Mouse (Mus musculus): Measurements from ENCODE around the gene Rbfox1. TPM values are rescaled to one million over a fixed set of nuclear protein-coding genes. Genes with fewer than 3 reads are reported as not detected.

The Rbfox1 gene
- polyA plus RNA-seq, 1 experiment from 2014 or later = 2.7 TPM

DNA sequence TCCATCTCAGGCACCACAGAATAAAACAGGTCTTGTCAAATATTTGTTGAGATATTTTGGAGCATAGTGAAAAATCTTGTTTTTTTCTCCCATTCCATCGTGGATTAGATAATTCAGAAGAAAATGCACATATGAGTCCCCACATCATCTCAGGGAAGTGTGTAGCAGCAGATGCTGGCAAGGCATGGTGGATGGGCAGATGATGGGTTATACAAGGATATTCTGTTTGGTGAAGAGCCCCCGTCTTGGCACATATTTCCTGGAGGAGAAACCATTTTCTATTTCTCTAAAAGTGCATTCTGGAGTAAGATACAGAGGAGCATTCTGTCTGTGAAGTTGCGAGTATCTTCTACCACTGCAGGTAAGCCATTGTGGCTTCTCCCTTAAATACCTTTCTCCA, 495.8 kb downstream of the Rbfox1 start:
- H3K9me3 ChIP-seq (ENCODE audit: control insufficient read depth, low read depth, low read length) = no peaks in the 10 kb centered on the region
- no peak for ATAC-seq (ENCODE audit: insufficient number of reproducible peaks, insufficient read depth, low FRiP score, low read depth)
- no peak overlapping the region for H3K9ac ChIP-seq (replicated peaks; ENCODE audit: low read depth, low read length)
- no peaks in the 10 kb centered on the region for H3K36me3 ChIP-seq (ENCODE audit: control insufficient read depth, insufficient read depth, low read length)
- H3K4me1 ChIP-seq (ENCODE audit: control insufficient read depth, insufficient read depth, low read length) = no peaks in the 10 kb centered on the region
- no peak overlapping the region for H3K4me3 ChIP-seq (ENCODE audit: low read depth, low read length)
- no peaks in the 10 kb centered on the region for H3K27me3 ChIP-seq (ENCODE audit: control insufficient read depth, insufficient read depth, low read length)
- 84% methylated on average over 3 of the region's 3 CpGs for WGBS
- H3K4me2 ChIP-seq (replicated peaks; ENCODE audit: low read depth, low read length) = no peak overlapping the region
- H3K27ac ChIP-seq (ENCODE audit: low read length) = no peak overlapping the region

DNA sequence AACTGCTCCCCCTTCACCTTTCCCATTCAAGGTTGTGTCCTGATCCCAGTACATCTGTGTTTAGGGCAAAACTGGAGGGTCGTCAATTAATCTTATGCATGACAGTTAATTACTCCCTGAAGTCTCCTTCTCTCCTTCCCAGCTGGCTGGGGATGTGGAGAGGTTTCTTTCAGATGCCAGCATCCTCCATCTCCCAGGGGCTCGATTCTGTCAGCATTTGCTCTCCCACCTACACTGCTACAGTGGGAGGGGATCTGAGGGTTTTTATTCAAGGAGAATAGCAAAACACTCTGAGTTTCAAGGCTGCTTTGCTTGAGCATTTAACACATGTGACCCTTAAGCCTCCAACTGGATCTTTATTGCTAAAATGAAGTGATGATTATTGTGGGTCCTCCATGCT, 496.4 kb downstream of the Rbfox1 start:
- no peaks in the 10 kb centered on the region for H3K4me1 ChIP-seq (ENCODE audit: control insufficient read depth, insufficient read depth, low read length)
- H3K9ac ChIP-seq (replicated peaks; ENCODE audit: low read depth, low read length) = no peak overlapping the region

DNA sequence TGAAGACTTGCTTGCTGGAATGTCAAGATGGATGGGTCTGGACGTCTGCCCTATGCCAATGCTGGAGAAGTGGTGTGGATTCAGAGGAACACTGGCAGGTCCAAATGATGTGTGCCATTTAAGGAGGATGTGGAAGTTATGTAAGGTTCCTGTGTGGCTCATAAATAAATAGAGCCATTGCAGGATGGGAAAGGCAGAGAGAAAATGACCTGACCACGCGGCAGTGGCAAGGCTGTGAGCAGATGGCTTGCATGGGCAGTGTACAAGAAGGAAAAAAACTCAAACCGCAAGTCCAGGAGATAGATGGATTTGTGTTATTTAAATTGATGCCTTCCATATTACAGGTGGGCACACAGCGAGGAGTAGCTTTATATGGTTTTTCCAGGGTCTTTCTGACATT, 497.6 kb downstream of the Rbfox1 start:
- H3K27me3 ChIP-seq (ENCODE audit: control insufficient read depth, insufficient read depth, low read length) = no peaks in the 10 kb centered on the region
- H3K36me3 ChIP-seq (ENCODE audit: control insufficient read depth, insufficient read depth, low read length) = no peaks in the 10 kb centered on the region
- no peak overlapping the region for H3K27ac ChIP-seq (ENCODE audit: low read length)
- 87% methylated on average over 5 of the region's 5 CpGs for WGBS
- no peak overlapping the region for H3K4me3 ChIP-seq (ENCODE audit: low read depth, low read length)
- ATAC-seq (ENCODE audit: insufficient number of reproducible peaks, insufficient read depth, low FRiP score, low read depth) = no peak
- no peak overlapping the region for H3K4me2 ChIP-seq (replicated peaks; ENCODE audit: low read depth, low read length)
- no peaks in the 10 kb centered on the region for H3K9me3 ChIP-seq (ENCODE audit: control insufficient read depth, low read depth, low read length)
- H3K4me1 ChIP-seq (ENCODE audit: control insufficient read depth, insufficient read depth, low read length) = no peaks in the 10 kb centered on the region
- no peak overlapping the region for H3K9ac ChIP-seq (replicated peaks; ENCODE audit: low read depth, low read length)

More for the DNA sequence above, 496.4 kb downstream of the Rbfox1 start:
- H3K27ac ChIP-seq (ENCODE audit: low read length) = no peak overlapping the region
- H3K36me3 ChIP-seq (ENCODE audit: control insufficient read depth, insufficient read depth, low read length) = no peaks in the 10 kb centered on the region
- H3K9me3 ChIP-seq (ENCODE audit: control insufficient read depth, low read depth, low read length) = no peaks in the 10 kb centered on the region
- ATAC-seq (ENCODE audit: insufficient number of reproducible peaks, insufficient read depth, low FRiP score, low read depth) = no peak
- no peak overlapping the region for H3K4me2 ChIP-seq (replicated peaks; ENCODE audit: low read depth, low read length)
- WGBS = 61% methylated on average over 2 of the region's 2 CpGs
- no peak overlapping the region for H3K4me3 ChIP-seq (ENCODE audit: low read depth, low read length)
- H3K27me3 ChIP-seq (ENCODE audit: control insufficient read depth, insufficient read depth, low read length) = no peaks in the 10 kb centered on the region

DNA sequence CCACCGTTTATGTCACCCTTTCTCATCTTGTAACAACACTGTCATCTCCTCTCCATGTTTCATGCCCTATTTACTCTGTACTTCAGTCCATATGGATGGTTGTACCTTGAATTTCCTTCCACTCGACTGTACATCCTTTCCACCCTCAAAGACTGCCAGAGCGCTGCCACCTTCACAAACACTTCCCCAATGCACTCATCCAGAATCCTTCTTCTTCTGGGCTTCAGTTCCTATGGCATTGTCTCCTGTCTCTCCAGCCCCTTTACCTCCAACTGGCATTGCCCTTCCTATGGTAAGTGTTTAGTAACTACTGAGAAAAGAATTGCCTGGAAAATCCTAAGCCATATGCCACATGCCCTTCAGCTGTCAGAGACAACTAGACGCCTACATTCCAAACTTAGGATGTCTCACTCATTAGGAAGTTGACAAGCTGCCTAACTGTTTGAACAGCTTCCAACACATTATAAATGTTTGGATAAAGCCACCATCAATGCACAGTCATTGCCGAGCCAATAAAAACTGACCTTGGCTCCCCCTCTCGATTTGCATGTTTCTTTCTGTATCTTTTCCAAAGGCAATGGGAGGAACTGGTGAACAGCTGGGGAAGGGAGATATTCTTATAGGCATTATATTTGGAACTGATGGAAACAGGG, 505.2 kb downstream of the Rbfox1 start:
- no peak for ATAC-seq (ENCODE audit: insufficient number of reproducible peaks, insufficient read depth, low FRiP score, low read depth)
- Histone ChIP-seq H3K36me3 (ENCODE audit: control insufficient read depth, insufficient read depth, low read length) (no peaks in the 10 kb centered on the region), H3K4me2 (replicated peaks; ENCODE audit: low read depth, low read length) (no peak overlapping the region), H3K4me3 (ENCODE audit: low read depth, low read length) (no peak overlapping the region), H3K9me3 (ENCODE audit: control insufficient read depth, low read depth, low read length) (no peaks in the 10 kb centered on the region), H3K27me3 (ENCODE audit: control insufficient read depth, insufficient read depth, low read length) (no peaks in the 10 kb centered on the region), H3K9ac (replicated peaks; ENCODE audit: low read depth, low read length) (no peak overlapping the region), H3K27ac (ENCODE audit: low read length) (no peak overlapping the region), H3K4me1 (ENCODE audit: control insufficient read depth, insufficient read depth, low read length) (no peaks in the 10 kb centered on the region)
- 73% methylated on average over 6 of the region's 6 CpGs for WGBS

DNA sequence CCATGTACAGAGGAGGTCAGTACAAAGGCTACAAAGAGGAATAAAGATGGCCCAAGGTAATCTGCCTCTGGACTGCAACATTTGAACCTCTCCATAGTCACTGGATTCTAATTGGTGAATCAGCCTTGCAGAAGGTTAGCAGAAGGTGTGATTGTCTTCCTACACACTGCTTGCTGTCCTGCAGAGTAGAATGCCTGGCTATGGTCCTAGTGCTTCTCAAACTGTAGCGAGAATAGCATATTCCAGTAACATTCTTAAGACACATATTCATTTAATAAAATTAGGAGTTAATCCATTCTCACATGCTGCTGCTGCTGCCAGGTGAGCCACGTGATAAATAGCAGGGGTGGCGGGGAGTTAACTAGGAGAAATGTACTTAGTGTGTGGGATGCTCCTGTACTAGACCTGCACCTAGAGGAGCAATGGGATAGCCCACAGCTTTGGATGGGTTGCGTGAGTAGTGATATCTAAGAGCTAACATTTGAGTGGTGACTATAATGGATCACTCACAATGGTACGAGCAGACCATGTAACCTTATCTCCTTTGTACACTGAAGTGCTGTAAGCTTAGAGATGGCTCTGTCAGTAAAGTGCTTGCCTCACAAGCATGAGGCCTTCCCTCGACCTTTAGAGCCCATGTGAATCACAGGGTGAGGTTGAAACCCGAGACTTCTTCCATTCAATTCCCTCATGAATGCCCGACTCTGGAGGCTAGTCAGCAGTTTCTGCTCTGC, 511.7 kb downstream of the Rbfox1 start:
- Histone ChIP-seq H3K36me3 (ENCODE audit: control insufficient read depth, insufficient read depth, low read length) (no peaks in the 10 kb centered on the region), H3K4me2 (replicated peaks; ENCODE audit: low read depth, low read length) (no peak overlapping the region), H3K9ac (replicated peaks; ENCODE audit: low read depth, low read length) (no peak overlapping the region), H3K27me3 (ENCODE audit: control insufficient read depth, insufficient read depth, low read length) (no peaks in the 10 kb centered on the region), H3K9me3 (ENCODE audit: control insufficient read depth, low read depth, low read length) (no peaks in the 10 kb centered on the region), H3K4me1 (ENCODE audit: control insufficient read depth, insufficient read depth, low read length) (no peaks in the 10 kb centered on the region), H3K4me3 (ENCODE audit: low read depth, low read length) (no peak overlapping the region), H3K27ac (ENCODE audit: low read length) (no peak overlapping the region)
- ATAC-seq (ENCODE audit: insufficient number of reproducible peaks, insufficient read depth, low FRiP score, low read depth) = no peak
- WGBS = 57% methylated on average over 8 of the region's 8 CpGs

DNA sequence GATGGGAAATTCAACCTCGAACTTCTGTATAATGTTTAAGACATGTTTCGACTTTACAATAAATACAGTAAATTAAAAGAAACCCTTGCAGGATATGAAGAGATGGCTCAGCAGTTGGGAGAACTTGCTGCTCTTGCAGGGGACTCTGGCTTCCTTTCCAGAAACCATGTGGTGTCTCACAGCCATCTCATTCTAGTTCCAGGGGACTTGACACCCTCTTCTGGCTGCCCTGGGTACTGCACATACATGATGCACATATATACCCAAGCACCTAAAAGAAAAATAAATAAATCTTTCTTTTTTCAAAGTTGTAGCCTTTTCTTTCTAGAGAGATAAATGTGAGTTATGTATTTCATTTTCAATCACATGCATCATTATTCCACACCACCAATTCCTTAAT, 512.5 kb downstream of the Rbfox1 start:
- Histone ChIP-seq H3K27me3 (ENCODE audit: control insufficient read depth, insufficient read depth, low read length) (no peaks in the 10 kb centered on the region), H3K36me3 (ENCODE audit: control insufficient read depth, insufficient read depth, low read length) (no peaks in the 10 kb centered on the region), H3K4me3 (ENCODE audit: low read depth, low read length) (no peak overlapping the region), H3K27ac (ENCODE audit: low read length) (no peak overlapping the region), H3K4me1 (ENCODE audit: control insufficient read depth, insufficient read depth, low read length) (no peaks in the 10 kb centered on the region), H3K9me3 (ENCODE audit: control insufficient read depth, low read depth, low read length) (no peaks in the 10 kb centered on the region), H3K4me2 (replicated peaks; ENCODE audit: low read depth, low read length) (no peak overlapping the region), H3K9ac (replicated peaks; ENCODE audit: low read depth, low read length) (no peak overlapping the region)
- 97% methylated on average over 2 of the region's 2 CpGs for WGBS
- ATAC-seq (ENCODE audit: insufficient number of reproducible peaks, insufficient read depth, low FRiP score, low read depth) = no peak

DNA sequence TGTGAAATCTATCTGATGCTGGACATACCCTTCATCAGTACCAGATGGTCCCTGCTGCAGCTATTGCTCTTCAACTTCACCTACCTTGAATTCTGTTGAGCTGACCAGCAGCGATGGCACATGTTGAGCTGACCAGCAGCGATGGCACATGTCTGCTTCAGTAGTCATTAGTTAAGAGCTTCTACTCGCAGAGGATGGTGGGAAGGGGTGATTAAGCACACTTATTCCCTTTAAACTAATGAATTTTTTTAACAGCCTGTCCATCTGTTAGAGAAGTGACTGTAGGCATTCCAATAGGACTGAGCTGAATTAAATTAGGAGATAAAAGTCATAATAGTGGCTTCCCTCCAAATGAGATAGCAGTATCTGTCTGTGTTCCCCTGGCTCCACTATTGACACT, 517.7 kb downstream of the Rbfox1 start:
- H3K27me3 ChIP-seq (ENCODE audit: control insufficient read depth, insufficient read depth, low read length) = no peaks in the 10 kb centered on the region
- no peaks in the 10 kb centered on the region for H3K36me3 ChIP-seq (ENCODE audit: control insufficient read depth, insufficient read depth, low read length)
- no peaks in the 10 kb centered on the region for H3K4me1 ChIP-seq (ENCODE audit: control insufficient read depth, insufficient read depth, low read length)
- H3K9me3 ChIP-seq (ENCODE audit: control insufficient read depth, low read depth, low read length) = no peaks in the 10 kb centered on the region
- WGBS = 92% methylated on average over 3 of the region's 3 CpGs
- no peak overlapping the region for H3K4me3 ChIP-seq (ENCODE audit: low read depth, low read length)
- no peak overlapping the region for H3K4me2 ChIP-seq (replicated peaks; ENCODE audit: low read depth, low read length)
- H3K9ac ChIP-seq (replicated peaks; ENCODE audit: low read depth, low read length) = no peak overlapping the region
- H3K27ac ChIP-seq (ENCODE audit: low read length) = no peak overlapping the region
- no peak for ATAC-seq (ENCODE audit: insufficient number of reproducible peaks, insufficient read depth, low FRiP score, low read depth)

DNA sequence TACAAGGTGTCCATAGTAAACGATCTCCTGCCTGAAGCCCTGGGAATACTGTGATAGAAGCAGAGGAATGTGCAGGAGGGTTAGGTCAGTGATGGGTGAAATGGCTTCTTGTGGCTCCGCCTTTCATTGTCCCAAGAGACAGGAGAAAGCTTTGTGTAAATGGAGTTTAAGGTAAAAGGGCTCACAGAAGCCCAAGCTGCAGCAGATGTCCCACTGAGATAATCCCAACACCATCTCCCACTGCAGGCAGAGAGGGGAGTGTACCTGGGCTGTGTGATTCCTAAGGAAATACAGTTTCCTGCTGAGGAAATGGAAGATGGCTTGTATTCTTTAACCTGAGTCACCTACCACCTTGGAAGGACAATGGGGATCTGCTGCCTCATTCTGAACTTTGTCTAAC, 529.7 kb downstream of the Rbfox1 start:
- H3K4me1 ChIP-seq (ENCODE audit: control insufficient read depth, insufficient read depth, low read length) = no peaks in the 10 kb centered on the region
- no peak for ATAC-seq (ENCODE audit: insufficient number of reproducible peaks, insufficient read depth, low FRiP score, low read depth)
- no peak overlapping the region for H3K9ac ChIP-seq (replicated peaks; ENCODE audit: low read depth, low read length)
- H3K27ac ChIP-seq (ENCODE audit: low read length) = no peak overlapping the region
- WGBS = 55% methylated on average over 2 of the region's 2 CpGs
- no peaks in the 10 kb centered on the region for H3K36me3 ChIP-seq (ENCODE audit: control insufficient read depth, insufficient read depth, low read length)
- no peaks in the 10 kb centered on the region for H3K27me3 ChIP-seq (ENCODE audit: control insufficient read depth, insufficient read depth, low read length)
- H3K4me3 ChIP-seq (ENCODE audit: low read depth, low read length) = no peak overlapping the region
- H3K4me2 ChIP-seq (replicated peaks; ENCODE audit: low read depth, low read length) = no peak overlapping the region
- no peaks in the 10 kb centered on the region for H3K9me3 ChIP-seq (ENCODE audit: control insufficient read depth, low read depth, low read length)
